Mouse (Mus musculus) ovary, postnatal 10 days (tissue): ENCODE measurements around the gene Adamtsl5.

Experiments used
- DNase-seq: peaks from one replicate; pipeline ENCODE4 v3.0.0; 2022; ENCODE audit warnings: low spot score

Gene Adamtsl5

GRCm38 (mm10) chr10:80348244-80348781 is at the start of gene Adamtsl5:
Gene Adamtsl5, minus strand, starts transcription at chr10:80348412.
- no peak for DNase-seq

- no peak for DNase-seq
These were observed 49.4 kb upstream of the Adamtsl5 start for GRCm38 (mm10) chr10:80397524-80398173.

GRCm38 (mm10) chr10:80396822-80397523 is 48.8 kb upstream of the Adamtsl5 start:
- no peak for DNase-seq

GRCm38 (mm10) chr10:80395025-80395627 is 46.9 kb upstream of the Adamtsl5 start:
- no peak for DNase-seq

GRCm38 (mm10) chr10:80392687-80393086 is 44.5 kb upstream of the Adamtsl5 start:
- DNase-seq: no peak

- no peak for DNase-seq
These were observed 42.5 kb upstream of the Adamtsl5 start for GRCm38 (mm10) chr10:80390697-80391096.

GRCm38 (mm10) chr10:80389185-80389708 is 41.0 kb upstream of the Adamtsl5 start:
- no peak for DNase-seq

- DNase-seq: no peak
These were observed 40.5 kb upstream of the Adamtsl5 start for GRCm38 (mm10) chr10:80388731-80389130.

GRCm38 (mm10) chr10:80387522-80387959 is 39.3 kb upstream of the Adamtsl5 start, which contains the start of gene Mex3d:
Gene Mex3d, minus strand, starts transcription at chr10:80387659.
- DNase-seq: peak; percentile 71

- no peak for DNase-seq
These were observed 38.7 kb upstream of the Adamtsl5 start for GRCm38 (mm10) chr10:80386735-80387471.

GRCm38 (mm10) chr10:80385811-80386734 is 37.9 kb upstream of the Adamtsl5 start:
- DNase-seq: no peak

GRCm38 (mm10) chr10:80385310-80385709 is 37.1 kb upstream of the Adamtsl5 start:
- DNase-seq: no peak

- DNase-seq: no peak
These were observed 36.5 kb upstream of the Adamtsl5 start for GRCm38 (mm10) chr10:80384709-80385108.

- DNase-seq: no peak
These were observed 36.0 kb upstream of the Adamtsl5 start for GRCm38 (mm10) chr10:80384115-80384639.

GRCm38 (mm10) chr10:80383431-80383830 is 35.2 kb upstream of the Adamtsl5 start:
- DNase-seq: no peak

- no peak for DNase-seq
These were observed 34.6 kb upstream of the Adamtsl5 start for GRCm38 (mm10) chr10:80382641-80383365.

- DNase-seq: no peak
These were observed 29.5 kb upstream of the Adamtsl5 start for GRCm38 (mm10) chr10:80377716-80378115.

GRCm38 (mm10) chr10:80376160-80376559 is 27.9 kb upstream of the Adamtsl5 start:
- DNase-seq: peak; percentile 82

- no peak for DNase-seq
These were observed 25.9 kb upstream of the Adamtsl5 start for GRCm38 (mm10) chr10:80374063-80374462.

GRCm38 (mm10) chr10:80372706-80373105 is 24.5 kb upstream of the Adamtsl5 start:
- DNase-seq: no peak
